Mouse (Mus musculus): ENCODE measurements at regions not wholly inside any gene's neighbourhood (a gene's known extent, or its start where the extent isn't known, plus 50 kb on each side); places are given as distances from the start of the nearest gene placed in this dataset.

DNA sequence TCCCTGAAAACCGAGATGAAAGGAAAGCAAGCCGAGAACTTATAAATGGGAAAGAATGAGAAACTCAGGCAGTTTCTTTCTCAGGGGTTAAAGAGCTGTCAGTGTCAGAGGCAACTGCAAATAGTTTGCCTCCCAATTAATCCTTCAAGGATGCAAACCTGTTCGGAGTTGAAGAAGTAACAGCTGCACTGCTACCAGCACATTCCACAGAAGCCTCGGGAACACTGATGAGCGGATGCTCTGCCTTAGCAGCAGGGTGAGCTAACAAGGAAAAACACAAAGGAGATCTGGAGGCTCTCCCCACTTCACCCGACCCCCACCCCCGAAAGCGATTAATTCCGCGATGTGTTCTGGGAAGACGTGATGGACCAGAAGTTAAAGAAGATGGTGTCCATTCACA lies 71.1 kb downstream of the Olfr267 start:
- H3K9ac ChIP-seq (ENCODE audit: control insufficient read depth, low read depth, low read length, poor library complexity, severe bottlenecking) = no peak overlapping the region
- TF ChIP-seq GATA1 (IDR thresholded peaks at IDR 0.05; ENCODE audit: low read depth, low read length) (no peak), MYC (IDR thresholded peaks at IDR 0.05; ENCODE audit: low read depth, low read length) (no peak), POLR2AphosphoS2 (IDR thresholded peaks at IDR 0.05; ENCODE audit: low read length) (no peak), POLR2A (IDR thresholded peaks at IDR 0.05; ENCODE audit: control insufficient read depth in 1 of 2, insufficient read depth in 1 of 2, low read depth in 1 of 2, low read length in 2 of 2, poor library complexity in 1 of 2) (no peak), CTCF (IDR thresholded peaks at IDR 0.05 in 2 of 3, conservative IDR thresholded peaks at IDR 0.05 in 1 of 3; ENCODE audit: control insufficient read depth in 1 of 3, insufficient read depth in 1 of 3, low read depth in 2 of 3, low read length in 3 of 3, poor library complexity in 1 of 3, severe bottlenecking in 1 of 3) (no peak), MYB (IDR thresholded peaks at IDR 0.05; ENCODE audit: low read depth, low read length) (no peak), USF1 (IDR thresholded peaks at IDR 0.05; ENCODE audit: low read depth, low read length) (no peak), ZC3H11A (IDR thresholded peaks at IDR 0.05; ENCODE audit: low read depth, low read length) (no peak), JUND (IDR thresholded peaks at IDR 0.05; ENCODE audit: low read depth, low read length) (no peak), TAL1 (IDR thresholded peaks at IDR 0.05; ENCODE audit: low read length) (no peak), ZMIZ1 (IDR thresholded peaks at IDR 0.05; ENCODE audit: low read depth, low read length) (no peak), BHLHE40 (IDR thresholded peaks at IDR 0.05; ENCODE audit: borderline replicate concordance, low read depth, low read length) (no peak), NRF1 (IDR thresholded peaks at IDR 0.05; ENCODE audit: insufficient read depth, low read depth, low read length, poor library complexity, severe bottlenecking) (no peak), MAX (IDR thresholded peaks at IDR 0.05; ENCODE audit: low read length) (no peak), CHD1 (IDR thresholded peaks at IDR 0.05; ENCODE audit: low read depth, low read length) (no peak), KAT2A (conservative IDR thresholded peaks at IDR 0.05; ENCODE audit: low read depth, low read length) (no peak), RCOR1 (IDR thresholded peaks at IDR 0.05; ENCODE audit: low read depth, low read length) (no peak)
- no peaks in the 10 kb centered on the region for H3K9me3 ChIP-seq (replicated peaks; ENCODE audit: insufficient read depth, low read length)
- H3K79me2 ChIP-seq (ENCODE audit: control insufficient read depth, insufficient read depth, low read length, poor library complexity) = no peaks in the 10 kb centered on the region
- H3K4me1 ChIP-seq (ENCODE audit: control insufficient read depth in 1 of 2, insufficient read depth in 2 of 2, low read length in 2 of 2) = no peaks in the 10 kb centered on the region
- DNase-seq (ENCODE audit: low read depth, low spot score) = no peak
- H3K27ac ChIP-seq (ENCODE audit: control insufficient read depth, low read depth, low read length) = no peak overlapping the region
- H3K36me3 ChIP-seq (ENCODE audit: control insufficient read depth in 1 of 2, insufficient read depth in 2 of 2, low read length in 2 of 2) = no peaks in the 10 kb centered on the region
- no peak overlapping the region for H3K4me3 ChIP-seq (ENCODE audit: control insufficient read depth in 1 of 2, insufficient read depth in 1 of 2, low read depth in 2 of 2, low read length in 2 of 2)
- H3K27me3 ChIP-seq (ENCODE audit: control insufficient read depth in 1 of 2, insufficient read depth in 2 of 2, low read length in 2 of 2) = peaks cover 2 to 4% of the 10 kb centered on the region in 2 experiments; a peak in 3 of 4 replicates

DNA sequence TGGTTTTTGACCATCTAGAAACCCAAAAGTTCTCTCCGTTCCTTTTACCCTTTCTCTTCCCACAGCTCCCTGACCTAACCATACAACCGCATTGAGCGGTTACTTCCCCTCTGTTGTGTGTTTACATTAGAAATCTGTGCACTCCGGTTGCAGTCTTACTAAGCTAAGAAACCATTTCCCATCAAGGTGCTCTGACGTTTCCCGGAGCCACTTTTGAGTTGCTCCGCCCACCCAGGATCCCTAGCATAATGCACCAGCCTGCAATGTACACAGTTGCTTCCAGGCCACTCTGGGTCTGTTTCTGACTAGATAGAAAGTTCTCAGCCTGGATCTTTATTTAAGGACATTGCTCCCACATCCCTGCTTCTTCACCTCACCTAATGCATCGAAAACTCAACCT lies 71.7 kb downstream of the Olfr267 start:
- TF ChIP-seq TBP (IDR thresholded peaks at IDR 0.05; ENCODE audit: low read depth, low read length) (no peak), POLR2A (IDR thresholded peaks at IDR 0.05; ENCODE audit: control insufficient read depth in 1 of 2, insufficient read depth in 1 of 2, low read depth in 1 of 2, low read length in 2 of 2, poor library complexity in 1 of 2) (no peak), MYB (IDR thresholded peaks at IDR 0.05; ENCODE audit: low read depth, low read length) (no peak)
- Histone ChIP-seq H3K36me3 (ENCODE audit: control insufficient read depth in 1 of 2, insufficient read depth in 2 of 2, low read length in 2 of 2) (no peaks in the 10 kb centered on the region), H3K4me1 (ENCODE audit: control insufficient read depth in 1 of 2, insufficient read depth in 2 of 2, low read length in 2 of 2) (no peaks in the 10 kb centered on the region)

More for the DNA sequence above, 71.7 kb downstream of the Olfr267 start:
- Histone ChIP-seq H3K4me3 (ENCODE audit: control insufficient read depth in 1 of 2, insufficient read depth in 1 of 2, low read depth in 2 of 2, low read length in 2 of 2) (no peak overlapping the region), H3K9ac (ENCODE audit: control insufficient read depth, low read depth, low read length, poor library complexity, severe bottlenecking) (no peak overlapping the region), H3K27me3 (ENCODE audit: control insufficient read depth in 1 of 2, insufficient read depth in 2 of 2, low read length in 2 of 2) (peaks cover 2 to 4% of the 10 kb centered on the region in 2 experiments; a peak in 3 of 4 replicates), H3K79me2 (ENCODE audit: control insufficient read depth, insufficient read depth, low read length, poor library complexity) (no peaks in the 10 kb centered on the region), H3K9me3 (replicated peaks; ENCODE audit: insufficient read depth, low read length) (no peaks in the 10 kb centered on the region), H3K27ac (ENCODE audit: control insufficient read depth, low read depth, low read length) (no peak overlapping the region)
- DNase-seq (ENCODE audit: low read depth, low spot score) = no peak

Data from MEL (cell line).